In the genomic region with DNA sequence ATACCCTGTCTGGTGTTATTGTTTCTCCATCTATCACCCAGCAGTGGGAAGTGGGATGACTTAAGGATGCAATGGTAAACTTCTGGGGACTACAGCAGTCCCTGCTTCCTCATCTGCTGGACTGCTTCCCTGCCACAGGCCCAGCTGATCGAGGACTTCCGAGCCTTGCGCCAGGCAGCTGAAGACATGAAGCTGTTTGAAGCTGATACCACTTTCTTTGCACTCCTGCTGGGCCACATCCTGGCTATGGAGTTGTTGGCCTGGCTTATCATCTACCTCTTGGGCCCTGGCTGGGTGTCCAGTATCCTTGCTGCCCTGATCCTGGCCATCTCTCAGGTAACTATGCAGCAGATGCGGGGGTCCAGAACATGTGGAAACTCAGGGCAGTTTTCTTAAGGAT, we compare ENCODE assay signal across 26 mouse cellular contexts. TPM values are rescaled to one million over a fixed set of nuclear protein-coding genes. Genes with fewer than 3 reads are reported as not detected.
"Had no signal": no experiment of that assay in that cellular context is flagged by ENCODE, and none has a peak within 500 bp of the region (broad histone marks: within the 10 kb centered on the region; RNA-seq: fewer than 3 reads in every experiment).

No protein-coding gene starts in this region.

- H3K27me3 ChIP-seq: kidney, embryonic 15.5 days; limb, embryonic 12.5 days; limb, embryonic 15.5 days; liver, embryonic 15.5 days; midbrain, embryonic 12.5 days; midbrain, embryonic 15.5 days; neural tube, embryonic 12.5 days; neural tube, embryonic 15.5 days had no signal

- H3K9ac ChIP-seq: kidney, embryonic 15.5 days; limb, embryonic 12.5 days; limb, embryonic 15.5 days; liver, embryonic 12.5 days; liver, embryonic 15.5 days; midbrain, embryonic 12.5 days; midbrain, embryonic 15.5 days; neural tube, embryonic 12.5 days; neural tube, embryonic 15.5 days had no signal

- H3K4me1 ChIP-seq: midbrain, embryonic 12.5 days; midbrain, embryonic 15.5 days; neural tube, embryonic 12.5 days; neural tube, embryonic 15.5 days had no signal

- H3K27ac ChIP-seq: kidney, embryonic 15.5 days; limb, embryonic 12.5 days; limb, embryonic 15.5 days; liver, embryonic 12.5 days; liver, embryonic 15.5 days; midbrain, embryonic 12.5 days; midbrain, embryonic 15.5 days; neural tube, embryonic 12.5 days; neural tube, embryonic 15.5 days; stomach, postnatal 0 days had no signal

- H3K4me3 ChIP-seq: kidney, embryonic 15.5 days; limb, embryonic 12.5 days; limb, embryonic 15.5 days; liver, embryonic 12.5 days; liver, embryonic 15.5 days; midbrain, embryonic 12.5 days; midbrain, embryonic 15.5 days; neural tube, embryonic 12.5 days; neural tube, embryonic 15.5 days had no signal

- H3K9me3 ChIP-seq: kidney, embryonic 15.5 days; limb, embryonic 12.5 days; limb, embryonic 15.5 days; liver, embryonic 12.5 days; liver, embryonic 15.5 days; midbrain, embryonic 12.5 days; midbrain, embryonic 15.5 days; neural tube, embryonic 12.5 days; neural tube, embryonic 15.5 days had no signal

- DNase-seq: kidney, adult 11 months; kidney, adult 8-10 months; kidney, postnatal 10 days; kidney, postnatal 36 days; layer of hippocampus, postnatal 36 days; left cerebral cortex, postnatal 4 days; lung, adult 2 months; lung, postnatal 14 days; lung, postnatal 4 days; right cerebral cortex, adult 18-20 months; right cerebral cortex, postnatal 14 days; right cerebral cortex, postnatal 4 days; thymus, adult 18-20 months; thymus, postnatal 14 days; thymus, postnatal 4 days had no signal

- H3K36me3 ChIP-seq: midbrain, embryonic 12.5 days; neural tube, embryonic 12.5 days had no signal

- ATAC-seq: liver, embryonic 12.5 days; midbrain, embryonic 15.5 days had no signal

RNA-seq across cellular contexts. Expression of a gene that starts 51.3 kb away (rescaled TPM):
- total RNA-seq: megakaryocyte, adult 5-6 weeks had no signal
